Mouse (Mus musculus): ENCODE results near the gene Egfem1. TPM values are rescaled to one million over a fixed set of nuclear protein-coding genes. Genes with fewer than 3 reads are reported as not detected.
A peak's percentile ranks its signal among the peaks of the same experiment; 100 is the strongest.

Egfem1 gene
- polyA plus RNA-seq, 1 experiment from 2014 or later: 4.7 TPM

DNA sequence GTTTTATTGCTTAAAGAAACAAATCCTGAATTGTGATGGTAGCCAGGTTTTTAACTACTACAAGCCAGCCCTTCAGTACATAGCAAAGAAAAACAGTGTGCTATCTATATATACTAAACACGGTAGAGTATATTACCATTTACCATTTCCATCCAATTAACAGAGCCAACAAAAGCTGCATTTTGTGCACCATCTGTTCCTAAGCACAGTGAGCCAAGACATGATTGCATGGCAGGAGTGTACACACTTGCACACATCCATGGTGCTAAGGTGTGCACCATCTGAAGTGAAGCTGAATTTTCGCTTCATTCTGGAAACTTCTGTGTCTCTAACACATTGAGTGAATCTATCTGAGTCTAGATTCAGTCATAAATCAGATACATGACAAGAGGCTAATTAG is 585.0 kb downstream of the Egfem1 start:
- no peaks in the 10 kb centered on the region for H3K9me3 ChIP-seq (replicated peaks; ENCODE audit: control insufficient read depth, low read length)
- DNase-seq (ENCODE audit: low spot score) (peak; percentile 52), ATAC-seq (peak; percentile 75; the same call in 1 of the 2 replicates)
- H3K4me1 ChIP-seq (ENCODE audit: control insufficient read depth, insufficient read depth, low read length): no peaks in the 10 kb centered on the region
- no peak overlapping the region for H3K4me3 ChIP-seq (ENCODE audit: low read depth, low read length)
- no peaks in the 10 kb centered on the region for H3K27me3 ChIP-seq (replicated peaks; ENCODE audit: control insufficient read depth, insufficient read depth, low read length)
- no peak overlapping the region for H3K27ac ChIP-seq (ENCODE audit: low read depth, low read length)
- H3K36me3 ChIP-seq (ENCODE audit: control insufficient read depth, insufficient read depth, low read length): no peaks in the 10 kb centered on the region
- WGBS: 58% methylated on average over 2 of the region's 2 CpGs
- no peak overlapping the region for H3K4me2 ChIP-seq (ENCODE audit: low read length)
- no peak overlapping the region for H3K9ac ChIP-seq (ENCODE audit: low read length)

DNA sequence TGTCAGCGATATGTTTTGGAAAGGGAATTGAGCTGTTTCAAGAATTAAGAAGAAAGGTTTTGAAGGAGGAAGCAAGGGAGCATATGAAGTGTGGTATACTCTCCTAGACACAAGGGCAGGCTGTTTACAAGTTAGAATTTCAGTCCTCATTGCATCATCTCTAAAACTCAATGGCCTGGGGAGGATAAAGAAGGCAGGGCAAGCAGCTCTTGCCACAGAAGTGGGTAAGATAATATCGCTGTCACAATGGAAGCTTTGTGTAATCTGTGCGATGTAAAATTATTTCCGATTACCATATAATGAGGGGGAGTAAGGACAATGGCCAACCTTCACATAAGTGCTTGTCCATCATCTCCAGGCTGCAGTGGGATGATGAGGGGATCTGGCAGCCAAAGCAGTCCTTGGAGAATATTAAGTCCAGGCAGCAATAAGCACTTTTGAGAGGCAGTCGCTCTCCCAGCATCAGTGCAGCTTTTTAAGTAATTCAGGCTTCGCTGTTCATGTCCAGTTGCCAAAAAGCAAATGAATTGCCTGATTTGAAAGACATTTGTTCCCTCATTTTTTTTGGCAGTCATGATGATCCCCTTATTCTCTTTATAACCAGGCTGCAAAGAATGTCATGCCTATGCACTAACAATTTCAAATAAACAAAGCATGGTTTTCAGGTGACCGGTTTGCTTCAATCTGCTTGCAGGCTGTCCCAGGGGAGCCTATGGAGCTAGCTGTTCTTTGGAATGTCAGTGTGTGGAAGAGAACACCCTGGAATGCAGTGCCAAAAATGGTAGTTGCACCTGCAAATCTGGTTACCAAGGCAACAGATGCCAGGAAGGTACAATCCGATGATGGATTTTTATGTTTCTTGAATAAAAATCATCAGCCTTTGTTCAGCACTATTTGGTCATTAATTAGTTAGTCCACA is 607.8 kb downstream of the Egfem1 start:
- H3K9me3 ChIP-seq (replicated peaks; ENCODE audit: control insufficient read depth, low read length): no peaks in the 10 kb centered on the region
- H3K27ac ChIP-seq (ENCODE audit: low read depth, low read length): peak overlapping the region; percentile 15
- H3K9ac ChIP-seq (ENCODE audit: low read length): no peak overlapping the region; the same call in 1 of the 2 replicates
- no peaks in the 10 kb centered on the region for H3K27me3 ChIP-seq (replicated peaks; ENCODE audit: control insufficient read depth, insufficient read depth, low read length)
- no peak overlapping the region for H3K4me3 ChIP-seq (ENCODE audit: low read depth, low read length)
- H3K36me3 ChIP-seq (ENCODE audit: control insufficient read depth, insufficient read depth, low read length): no peaks in the 10 kb centered on the region
- ATAC-seq (peak; percentile 76), DNase-seq (ENCODE audit: low spot score) (peak; percentile 71)
- WGBS: 35% methylated on average over 8 of the region's 8 CpGs
- 0 out of 2 replicates have a peak overlapping the region, but pooled peaks have one; percentile 1 for H3K4me2 ChIP-seq (ENCODE audit: low read length)
- peaks cover 13% of the 10 kb centered on the region for H3K4me1 ChIP-seq (ENCODE audit: control insufficient read depth, insufficient read depth, low read length)

DNA sequence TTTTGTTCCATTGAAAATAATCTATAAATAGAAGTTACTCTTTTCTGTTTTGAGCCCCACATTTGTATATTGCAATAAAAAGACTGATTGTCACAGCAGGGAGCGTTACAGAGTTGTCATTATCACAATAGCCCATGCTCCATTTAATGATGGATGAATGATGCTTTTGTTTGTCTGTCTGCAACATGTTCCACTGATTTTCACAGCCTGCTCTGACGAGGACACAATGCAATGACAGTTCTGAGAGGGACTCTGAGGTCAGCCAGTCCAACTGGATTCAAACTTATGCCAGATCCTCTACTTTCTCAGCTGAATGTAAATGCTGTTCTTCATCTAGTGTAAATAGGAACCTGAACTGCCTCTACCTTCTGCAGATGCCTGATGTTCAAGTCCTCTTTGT is 619.3 kb downstream of the Egfem1 start:
- Histone ChIP-seq H3K9me3 (replicated peaks; ENCODE audit: control insufficient read depth, low read length) (no peaks in the 10 kb centered on the region), H3K4me2 (ENCODE audit: low read length) (no peak overlapping the region), H3K4me1 (ENCODE audit: control insufficient read depth, insufficient read depth, low read length) (no peaks in the 10 kb centered on the region), H3K4me3 (ENCODE audit: low read depth, low read length) (no peak overlapping the region), H3K27me3 (replicated peaks; ENCODE audit: control insufficient read depth, insufficient read depth, low read length) (no peaks in the 10 kb centered on the region), H3K9ac (ENCODE audit: low read length) (no peak overlapping the region), H3K27ac (ENCODE audit: low read depth, low read length) (no peak overlapping the region), H3K36me3 (ENCODE audit: control insufficient read depth, insufficient read depth, low read length) (no peaks in the 10 kb centered on the region)
- DNase-seq (ENCODE audit: low spot score) (peak; percentile 64), ATAC-seq (peak; percentile 68)
- 9% methylated on average over 2 of the region's 2 CpGs for WGBS

DNA sequence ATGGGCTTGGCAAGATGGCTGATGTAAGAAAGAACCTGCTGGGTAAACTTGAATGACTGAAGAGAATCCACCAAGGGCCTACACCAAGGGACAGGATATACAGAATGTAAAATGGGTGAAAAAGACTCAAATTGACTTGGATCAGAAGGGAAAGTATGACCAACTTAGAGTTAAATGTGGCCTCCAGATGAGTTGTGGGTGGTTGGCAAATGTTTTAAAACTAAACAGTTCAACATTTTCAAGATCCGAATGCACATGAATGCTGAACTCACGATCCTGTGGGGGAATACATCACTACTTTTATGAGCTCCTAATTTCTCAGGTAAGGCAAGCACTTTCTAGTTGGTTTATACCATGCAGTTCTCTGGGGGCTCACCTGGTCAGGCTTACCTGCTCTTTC is 625.0 kb downstream of the Egfem1 start:
- Histone ChIP-seq H3K27ac (ENCODE audit: low read depth, low read length) (no peak overlapping the region), H3K36me3 (ENCODE audit: control insufficient read depth, insufficient read depth, low read length) (no peaks in the 10 kb centered on the region), H3K9me3 (replicated peaks; ENCODE audit: control insufficient read depth, low read length) (no peaks in the 10 kb centered on the region), H3K9ac (ENCODE audit: low read length) (no peak overlapping the region), H3K4me1 (ENCODE audit: control insufficient read depth, insufficient read depth, low read length) (no peaks in the 10 kb centered on the region), H3K4me3 (ENCODE audit: low read depth, low read length) (no peak overlapping the region), H3K4me2 (ENCODE audit: low read length) (no peak overlapping the region), H3K27me3 (replicated peaks; ENCODE audit: control insufficient read depth, insufficient read depth, low read length) (no peaks in the 10 kb centered on the region)
- DNase-seq (ENCODE audit: low spot score): no peak
- WGBS: 93% methylated on average over 2 of the region's 2 CpGs
- ATAC-seq: no peak

DNA sequence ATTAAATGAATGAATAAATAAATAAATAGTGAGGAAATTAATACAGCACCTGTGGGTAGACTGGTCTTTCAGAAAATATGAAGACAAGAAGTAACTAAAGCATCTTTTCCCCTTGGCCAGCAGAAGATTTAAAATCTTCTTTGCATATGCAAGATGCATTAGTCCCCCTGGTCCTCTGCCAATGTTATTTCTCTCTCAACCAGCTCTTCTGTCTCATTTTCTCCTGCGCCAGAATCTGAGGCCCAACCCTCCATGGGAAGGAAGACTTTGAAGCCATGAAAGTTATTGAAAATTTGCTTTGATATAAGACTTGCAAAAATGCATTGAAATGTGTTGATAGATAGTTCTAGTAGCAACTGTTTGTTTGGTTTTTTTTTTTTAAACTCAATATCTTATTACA is 625.6 kb downstream of the Egfem1 start:
- Histone ChIP-seq H3K27ac (ENCODE audit: low read depth, low read length) (no peak overlapping the region), H3K9ac (ENCODE audit: low read length) (no peak overlapping the region), H3K27me3 (replicated peaks; ENCODE audit: control insufficient read depth, insufficient read depth, low read length) (no peaks in the 10 kb centered on the region), H3K9me3 (replicated peaks; ENCODE audit: control insufficient read depth, low read length) (no peaks in the 10 kb centered on the region), H3K4me2 (ENCODE audit: low read length) (no peak overlapping the region), H3K4me3 (ENCODE audit: low read depth, low read length) (no peak overlapping the region), H3K36me3 (ENCODE audit: control insufficient read depth, insufficient read depth, low read length) (no peaks in the 10 kb centered on the region), H3K4me1 (ENCODE audit: control insufficient read depth, insufficient read depth, low read length) (no peaks in the 10 kb centered on the region)
- 87% methylated on average over 1 of the region's 1 CpGs for WGBS
- ATAC-seq (no peak), DNase-seq (ENCODE audit: low spot score) (no peak)

DNA sequence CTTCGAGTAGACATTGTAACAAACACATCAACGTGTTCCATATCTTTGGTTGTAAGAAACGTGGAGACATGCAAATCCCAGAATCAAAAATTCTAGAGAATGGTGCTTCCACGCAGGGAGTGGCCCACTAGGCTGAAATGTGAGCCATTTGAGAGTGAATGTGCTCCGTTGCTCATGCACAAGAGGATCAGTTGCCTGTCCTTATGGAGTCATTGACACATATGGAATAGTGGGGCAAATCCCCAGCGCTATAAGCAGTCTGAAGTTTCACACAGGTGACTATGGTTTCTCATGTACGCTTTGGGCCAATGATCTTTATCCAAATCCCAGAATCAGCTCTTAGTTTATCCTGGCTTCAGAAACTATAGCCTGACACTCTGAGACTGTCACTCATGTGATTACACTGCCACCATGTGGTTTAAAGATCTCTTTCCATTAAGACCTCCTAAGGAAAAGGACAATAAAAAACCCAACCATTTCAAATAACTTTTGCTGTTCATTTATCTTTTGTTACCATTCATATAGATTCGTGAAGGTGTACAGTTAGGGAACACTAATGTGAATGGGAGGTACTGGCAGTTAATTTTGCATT is 644.6 kb downstream of the Egfem1 start:
- Histone ChIP-seq H3K36me3 (ENCODE audit: control insufficient read depth, insufficient read depth, low read length) (no peaks in the 10 kb centered on the region), H3K27me3 (replicated peaks; ENCODE audit: control insufficient read depth, insufficient read depth, low read length) (no peaks in the 10 kb centered on the region), H3K4me2 (ENCODE audit: low read length) (no peak overlapping the region), H3K4me1 (ENCODE audit: control insufficient read depth, insufficient read depth, low read length) (no peaks in the 10 kb centered on the region), H3K27ac (ENCODE audit: low read depth, low read length) (no peak overlapping the region), H3K9me3 (replicated peaks; ENCODE audit: control insufficient read depth, low read length) (no peaks in the 10 kb centered on the region), H3K9ac (ENCODE audit: low read length) (no peak overlapping the region), H3K4me3 (ENCODE audit: low read depth, low read length) (no peak overlapping the region)
- ATAC-seq (peak; percentile 89), DNase-seq (ENCODE audit: low spot score) (peak; percentile 89)
- WGBS: 58% methylated on average over 8 of the region's 8 CpGs

DNA sequence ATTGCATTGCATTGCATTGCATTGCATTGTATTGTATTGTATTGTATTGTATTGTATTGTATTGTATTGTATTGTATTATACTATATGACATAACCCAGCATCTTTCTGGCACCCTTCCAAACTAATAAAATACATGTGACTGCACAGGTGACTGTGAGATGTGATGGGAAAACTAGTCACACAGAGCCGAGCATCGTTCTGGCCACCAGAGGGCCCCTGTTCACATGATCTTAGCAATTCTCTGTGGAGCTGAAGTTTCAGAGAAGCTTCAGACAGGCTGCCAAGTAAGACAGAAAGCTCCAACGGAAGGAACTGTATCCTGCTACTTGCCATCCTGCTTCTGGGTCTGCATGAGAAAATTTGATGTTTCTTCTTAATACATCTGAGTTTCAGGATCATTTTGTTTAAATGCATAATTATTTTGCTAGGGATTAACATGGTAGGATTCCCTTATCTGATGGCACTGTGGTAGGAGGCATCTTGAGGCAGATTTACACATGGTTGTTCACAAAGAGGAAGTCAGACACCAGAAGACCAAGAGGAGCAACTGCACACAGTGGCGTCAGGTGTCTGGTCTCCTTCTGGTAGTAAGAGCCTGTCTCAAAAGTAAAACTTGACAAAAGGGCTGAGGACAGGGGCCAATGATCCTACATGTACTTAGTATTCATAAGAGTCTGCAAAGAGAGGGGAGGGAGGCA is 648.4 kb downstream of the Egfem1 start:
- no peak overlapping the region for H3K9ac ChIP-seq (ENCODE audit: low read length)
- ATAC-seq (peak; percentile 51), DNase-seq (ENCODE audit: low spot score) (peak; percentile 77)
- no peak overlapping the region for H3K4me2 ChIP-seq (ENCODE audit: low read length)
- H3K27me3 ChIP-seq (replicated peaks; ENCODE audit: control insufficient read depth, insufficient read depth, low read length): no peaks in the 10 kb centered on the region
- no peak overlapping the region for H3K4me3 ChIP-seq (ENCODE audit: low read depth, low read length)
- H3K4me1 ChIP-seq (ENCODE audit: control insufficient read depth, insufficient read depth, low read length): no peaks in the 10 kb centered on the region
- H3K9me3 ChIP-seq (replicated peaks; ENCODE audit: control insufficient read depth, low read length): no peaks in the 10 kb centered on the region
- WGBS: 22% methylated on average over 4 of the region's 4 CpGs
- no peaks in the 10 kb centered on the region for H3K36me3 ChIP-seq (ENCODE audit: control insufficient read depth, insufficient read depth, low read length)
- H3K27ac ChIP-seq (ENCODE audit: low read depth, low read length): no peak overlapping the region

DNA sequence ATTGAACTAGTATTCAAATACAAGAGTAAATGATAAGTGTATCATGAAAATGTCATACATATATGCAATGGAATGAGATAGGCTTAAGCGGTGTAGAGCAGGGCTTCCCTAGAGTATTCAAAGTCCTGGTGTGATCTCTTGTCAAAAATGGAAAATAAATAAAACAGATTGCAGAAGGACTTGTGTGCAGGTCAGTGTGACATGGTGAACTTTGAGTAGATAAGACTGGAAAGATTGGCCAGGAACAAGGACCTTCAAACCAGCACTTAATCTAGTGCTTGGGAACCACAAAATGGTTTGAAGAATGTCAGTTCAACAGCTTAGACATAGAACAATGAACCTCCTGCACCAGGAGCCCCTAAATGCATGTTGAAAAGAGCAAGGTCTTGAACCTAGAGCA is 649.7 kb downstream of the Egfem1 start:
- WGBS: 98% methylated on average over 1 of the region's 1 CpGs
- ATAC-seq: no peak
- Histone ChIP-seq H3K4me1 (ENCODE audit: control insufficient read depth, insufficient read depth, low read length) (no peaks in the 10 kb centered on the region), H3K27ac (ENCODE audit: low read depth, low read length) (no peak overlapping the region), H3K4me2 (ENCODE audit: low read length) (no peak overlapping the region), H3K9me3 (replicated peaks; ENCODE audit: control insufficient read depth, low read length) (no peaks in the 10 kb centered on the region), H3K4me3 (ENCODE audit: low read depth, low read length) (no peak overlapping the region), H3K9ac (ENCODE audit: low read length) (no peak overlapping the region), H3K36me3 (ENCODE audit: control insufficient read depth, insufficient read depth, low read length) (no peaks in the 10 kb centered on the region), H3K27me3 (replicated peaks; ENCODE audit: control insufficient read depth, insufficient read depth, low read length) (no peaks in the 10 kb centered on the region)
- no peak for DNase-seq (ENCODE audit: low spot score)

All from forebrain, embryonic 14.5 days (tissue).